Mouse (Mus musculus) embryonic facial prominence, embryonic 15.5 days (tissue): ENCODE results near the gene Mllt11. TPM values are rescaled to one million over a fixed set of nuclear protein-coding genes. Genes with fewer than 3 reads are reported as not detected.
A peak's percentile ranks its signal among the peaks of the same experiment; 100 is the strongest.
"Not testable (repeated sequence)": the region's sequence is repeated elsewhere in the genome, so short reads cannot be mapped to it uniquely, and the experiment has no call there.

Experiments
- ATAC-seq: fragments of 200-750 bp; cut with Nextera tagmentation; 2 replicates; pipeline ENCODE4 v1.8.0; 2017; ENCODE audit warnings: low read depth, moderate TSS enrichment; ENCODE audit not compliant: insufficient number of reproducible peaks, low FRiP score, low TSS enrichment
- H3K27ac ChIP-seq: fragments of 300-500 bp; sonication (generic); replicated peaks from 2 replicates; pipeline ENCODE4 v1.5.1; 2015; ENCODE audit warnings: mild to moderate bottlenecking, inconsistent platforms
- H3K27me3 ChIP-seq: fragments of 300-500 bp; sonication (generic); 2 replicates; pipeline ENCODE4 v1.6.1; 2015; ENCODE audit warnings: inconsistent platforms
- H3K36me3 ChIP-seq: fragments of 300-500 bp; sonication (generic); 2 replicates; pipeline ENCODE4 v1.6.1; 2015; ENCODE audit warnings: mild to moderate bottlenecking, inconsistent platforms
- H3K4me1 ChIP-seq: fragments of 300-500 bp; sonication (generic); 2 replicates; pipeline ENCODE4 v1.6.1; 2015; ENCODE audit warnings: inconsistent platforms
- H3K4me2 ChIP-seq: fragments of 300-500 bp; sonication (generic); replicated peaks from 2 replicates; pipeline ENCODE4 v1.6.1; 2015; ENCODE audit warnings: mild to moderate bottlenecking, inconsistent platforms
- H3K4me3 ChIP-seq: fragments of 300-500 bp; sonication (generic); replicated peaks from 2 replicates; pipeline ENCODE4 v1.5.1; 2015; ENCODE audit warnings: mild to moderate bottlenecking, inconsistent platforms
- H3K9ac ChIP-seq: fragments of 300-500 bp; sonication (generic); 2 replicates; pipeline ENCODE4 v1.6.1; 2015; ENCODE audit warnings: inconsistent platforms
- H3K9me3 ChIP-seq: fragments of 300-500 bp; sonication (generic); replicated peaks from 2 replicates; pipeline ENCODE4 v1.6.1; 2016; ENCODE audit warnings: inconsistent platforms
- WGBS: fragments of 180-500 bp; shearing (Covaris S2); methylation state at CpG from one replicate; pipeline ENCODE4 v1.1.7; 2015; 5-methylcytosine and 5-hydroxymethylcytosine counted together
- polyA plus RNA-seq: library from polyadenylated mRNA; unstranded; fragments of >200 nt; fragmentation: Nextera tagmentation; extraction: Ambion mirVana; gene quantifications from 2 replicates; pipeline ENCODE4 v1.2.1, GENCODE M21; 2015

The Mllt11 gene
- polyA plus RNA-seq, 1 experiment from 2014 or later, result 18.4 TPM

DNA sequence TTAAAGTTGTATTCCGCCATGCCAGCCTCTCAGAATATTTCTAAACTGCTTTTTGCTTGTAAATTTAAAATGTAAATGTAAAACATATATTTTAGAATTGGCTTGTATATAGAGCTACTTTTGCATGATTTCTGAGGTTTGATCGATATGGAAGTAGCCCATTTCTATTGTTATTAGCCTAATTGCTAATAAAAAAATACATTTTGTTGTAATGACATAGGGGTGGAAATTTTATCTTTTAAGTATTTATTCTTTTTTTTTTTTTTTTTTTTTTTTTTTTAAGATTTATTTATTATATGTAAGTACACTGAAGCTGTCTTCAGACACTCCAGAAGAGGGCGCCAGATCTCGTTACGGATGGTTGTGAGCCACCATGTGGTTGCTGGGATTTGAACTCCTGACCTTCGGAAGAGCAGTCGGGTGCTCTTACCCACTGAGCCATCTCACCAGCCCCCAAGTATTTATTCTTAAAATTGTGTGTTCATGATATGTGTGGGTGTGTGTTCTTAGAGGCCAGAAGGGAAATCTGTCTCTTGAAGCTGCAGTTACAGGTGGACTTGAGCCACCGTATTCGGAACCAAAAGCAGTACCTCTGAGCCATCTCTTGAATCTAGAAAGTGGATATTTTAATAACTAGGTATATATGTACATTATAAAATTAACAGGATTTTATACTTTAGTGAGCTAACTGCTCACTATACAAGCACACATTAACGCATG is 18.9 kb downstream of the Mllt11 start:
- H3K36me3 ChIP-seq, result peaks cover 18% of the 10 kb centered on the region

GRCm38 (mm10) chr3:95210585-95210984 is 21.4 kb downstream of the Mllt11 start:
- WGBS, result 61% methylated on average over 2 of the region's 2 CpGs

More for the DNA sequence above, 18.9 kb downstream of the Mllt11 start:
- not testable (repeated sequence) for H3K4me2 ChIP-seq, H3K4me3 ChIP-seq, H3K27me3 ChIP-seq, H3K4me1 ChIP-seq, H3K9ac ChIP-seq, ATAC-seq, H3K27ac ChIP-seq, H3K9me3 ChIP-seq
- 94% methylated on average over 7 of the region's 10 CpGs for WGBS

GRCm38 (mm10) chr3:95208286-95208685 is 23.7 kb downstream of the Mllt11 start:
- WGBS, result 76% methylated on average over 4 of the region's 4 CpGs
- H3K36me3 ChIP-seq, result peaks cover 37% of the 10 kb centered on the region

More at GRCm38 (mm10) chr3:95210585-95210984, 21.4 kb downstream of the Mllt11 start:
- Histone ChIP-seq H3K9ac (no peak overlapping the region), H3K9me3 (no peaks in the 10 kb centered on the region), H3K4me3 (no peak overlapping the region), H3K36me3 (peaks cover 33% of the 10 kb centered on the region), H3K27ac (no peak overlapping the region), H3K4me2 (no peak overlapping the region), H3K27me3 (no peaks in the 10 kb centered on the region), H3K4me1 (no peaks in the 10 kb centered on the region)
- ATAC-seq, result no peak

DNA sequence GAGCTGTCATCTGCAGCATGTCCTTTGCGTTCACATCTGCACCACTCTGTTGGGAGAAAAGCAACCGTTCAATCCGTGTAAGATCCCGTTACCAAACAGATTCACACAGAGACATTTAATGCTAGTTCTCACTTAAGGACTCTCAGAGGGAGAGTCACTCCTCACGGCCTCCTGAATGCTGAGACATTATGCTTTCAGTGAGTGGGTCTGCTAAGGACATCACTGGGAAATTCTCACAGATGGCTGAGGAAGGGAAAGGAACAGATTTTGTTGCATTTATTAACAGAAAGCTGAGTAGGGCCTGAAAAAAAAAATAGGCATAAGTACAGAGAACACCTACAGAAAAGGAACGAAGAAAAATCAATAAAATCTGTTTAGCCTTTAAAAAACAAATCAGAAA is 28.1 kb downstream of the Mllt11 start:
- Histone ChIP-seq H3K4me3 (no peak overlapping the region), H3K9ac (no peak overlapping the region), H3K4me2 (no peak overlapping the region), H3K4me1 (0 out of 2 replicates have a peak, but pooled peaks cover 2% of the 10 kb centered on the region), H3K27me3 (no peaks in the 10 kb centered on the region), H3K36me3 (peaks cover 71% of the 10 kb centered on the region), H3K9me3 (no peaks in the 10 kb centered on the region), H3K27ac (no peak overlapping the region)
- 90% methylated on average over 6 of the region's 6 CpGs for WGBS
- no peak for ATAC-seq

More at GRCm38 (mm10) chr3:95208286-95208685, 23.7 kb downstream of the Mllt11 start:
- no peak overlapping the region for H3K4me3 ChIP-seq
- no peak for ATAC-seq
- no peak overlapping the region for H3K4me2 ChIP-seq
- H3K9ac ChIP-seq, result no peak overlapping the region
- no peaks in the 10 kb centered on the region for H3K27me3 ChIP-seq
- H3K27ac ChIP-seq, result no peak overlapping the region
- no peaks in the 10 kb centered on the region for H3K4me1 ChIP-seq
- H3K9me3 ChIP-seq, result no peaks in the 10 kb centered on the region

DNA sequence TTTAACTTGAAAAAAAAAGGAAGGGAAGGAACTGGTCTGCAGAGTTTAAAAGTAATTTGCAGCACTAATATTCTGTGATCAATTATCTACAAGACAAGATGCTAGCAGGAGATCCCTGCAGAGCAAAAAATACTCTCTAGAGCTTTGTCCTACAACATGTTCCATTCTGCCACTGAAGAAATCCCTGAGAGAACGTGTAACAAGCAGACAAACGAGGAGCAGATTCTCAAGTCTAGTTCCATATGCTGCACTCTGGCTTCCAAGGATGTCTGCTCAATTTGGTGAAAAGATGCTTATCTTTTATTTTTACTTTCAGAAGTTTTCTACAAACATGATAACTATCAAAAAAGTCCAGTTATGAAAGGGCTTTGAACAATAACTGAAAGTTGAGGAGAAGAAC is 31.4 kb downstream of the Mllt11 start:
- Histone ChIP-seq H3K4me2 (no peak overlapping the region), H3K4me3 (no peak overlapping the region), H3K27me3 (no peaks in the 10 kb centered on the region), H3K36me3 (peaks cover 78% of the 10 kb centered on the region), H3K9ac (no peak overlapping the region), H3K9me3 (no peaks in the 10 kb centered on the region), H3K27ac (peak overlapping the region; percentile 65), H3K4me1 (0 out of 2 replicates have a peak, but pooled peaks cover 2% of the 10 kb centered on the region)
- no peak for ATAC-seq
- 29% methylated on average over 2 of the region's 2 CpGs for WGBS

DNA sequence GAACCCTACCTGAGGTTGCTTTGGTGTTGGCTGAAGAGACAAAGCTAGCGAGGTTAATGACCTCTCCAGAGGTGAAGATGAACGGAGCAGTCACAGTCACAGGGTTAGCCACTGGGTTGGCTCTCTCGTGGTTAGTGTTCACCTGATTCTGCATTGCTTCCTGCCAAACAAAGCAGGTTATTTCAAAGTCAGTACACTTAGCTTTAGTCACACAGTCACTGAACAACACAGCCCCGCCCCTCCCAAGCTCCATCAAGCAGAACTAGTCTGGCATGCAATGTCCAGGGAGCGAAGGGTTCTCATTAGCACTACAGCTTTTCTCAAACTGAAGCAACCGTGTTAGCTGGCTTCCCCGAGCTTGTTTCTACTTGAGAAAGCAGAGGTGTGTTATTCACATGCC is 31.8 kb downstream of the Mllt11 start:
- ATAC-seq, result no peak
- H3K27ac ChIP-seq, result peak overlapping the region; percentile 65
- H3K4me3 ChIP-seq, result no peak overlapping the region
- 0 out of 2 replicates have a peak, but pooled peaks cover 2% of the 10 kb centered on the region for H3K4me1 ChIP-seq
- no peaks in the 10 kb centered on the region for H3K27me3 ChIP-seq
- no peaks in the 10 kb centered on the region for H3K9me3 ChIP-seq
- 68% methylated on average over 7 of the region's 7 CpGs for WGBS
- no peak overlapping the region for H3K4me2 ChIP-seq
- peaks cover 75% of the 10 kb centered on the region for H3K36me3 ChIP-seq
- no peak overlapping the region for H3K9ac ChIP-seq

GRCm38 (mm10) chr3:95199101-95199500 is 32.9 kb downstream of the Mllt11 start:
- Histone ChIP-seq H3K9me3 (no peaks in the 10 kb centered on the region), H3K27me3 (no peaks in the 10 kb centered on the region), H3K4me1 (peaks cover 9% of the 10 kb centered on the region), H3K9ac (no peak overlapping the region), H3K36me3 (peaks cover 77% of the 10 kb centered on the region), H3K4me2 (no peak overlapping the region), H3K4me3 (no peak overlapping the region), H3K27ac (no peak overlapping the region)
- no peak for ATAC-seq
- 66% methylated on average over 1 of the region's 1 CpGs for WGBS

DNA sequence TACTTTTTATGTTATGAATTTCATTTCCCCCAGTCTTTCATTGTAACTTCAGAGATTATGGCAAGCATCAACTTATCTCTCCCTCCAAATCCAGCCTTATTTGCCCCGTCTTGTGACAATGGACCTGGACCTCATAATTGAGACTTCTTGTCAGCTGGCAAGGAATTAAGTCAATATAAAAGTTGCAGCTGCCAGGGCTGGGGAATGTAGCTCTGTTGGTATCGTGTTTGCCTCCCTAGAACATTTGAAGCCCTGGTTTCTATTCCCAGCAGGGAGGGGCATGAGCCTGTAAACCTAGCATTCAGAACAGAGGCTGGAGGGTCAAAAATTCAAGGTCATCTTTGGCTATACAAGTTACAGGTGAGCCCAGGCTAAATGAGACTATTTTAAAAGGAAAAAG is 36.2 kb downstream of the Mllt11 start:
- no peaks in the 10 kb centered on the region for H3K9me3 ChIP-seq
- H3K27ac ChIP-seq, result no peak overlapping the region
- no peak overlapping the region for H3K9ac ChIP-seq
- no peaks in the 10 kb centered on the region for H3K27me3 ChIP-seq
- H3K36me3 ChIP-seq, result peaks cover 64% of the 10 kb centered on the region
- H3K4me1 ChIP-seq, result peaks cover 6% of the 10 kb centered on the region
- no peak overlapping the region for H3K4me3 ChIP-seq
- no peak for ATAC-seq
- H3K4me2 ChIP-seq, result no peak overlapping the region
- WGBS, result 75% methylated on average over 2 of the region's 2 CpGs

DNA sequence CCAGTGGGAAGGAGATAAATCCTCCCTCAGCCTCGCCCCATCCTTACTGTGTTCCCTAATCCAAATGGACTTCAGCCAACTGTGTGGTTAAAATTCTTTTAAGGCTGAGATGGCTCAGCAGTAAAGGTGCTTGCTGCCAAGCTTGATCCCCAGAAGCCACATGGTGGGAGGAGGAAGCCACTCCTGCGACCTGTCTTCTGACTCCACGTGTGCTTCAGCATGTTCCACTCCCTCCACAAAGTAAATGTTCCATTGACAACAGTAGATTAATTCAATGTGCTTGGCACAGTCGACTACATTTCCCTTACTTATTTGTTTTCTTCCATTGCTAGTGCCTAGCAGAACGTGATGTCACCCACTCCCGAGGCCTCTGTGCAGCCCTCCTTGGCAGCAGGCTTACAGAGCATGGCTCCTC is 37.2 kb downstream of the Mllt11 start:
- H3K4me1 ChIP-seq, result peaks cover 6% of the 10 kb centered on the region

DNA sequence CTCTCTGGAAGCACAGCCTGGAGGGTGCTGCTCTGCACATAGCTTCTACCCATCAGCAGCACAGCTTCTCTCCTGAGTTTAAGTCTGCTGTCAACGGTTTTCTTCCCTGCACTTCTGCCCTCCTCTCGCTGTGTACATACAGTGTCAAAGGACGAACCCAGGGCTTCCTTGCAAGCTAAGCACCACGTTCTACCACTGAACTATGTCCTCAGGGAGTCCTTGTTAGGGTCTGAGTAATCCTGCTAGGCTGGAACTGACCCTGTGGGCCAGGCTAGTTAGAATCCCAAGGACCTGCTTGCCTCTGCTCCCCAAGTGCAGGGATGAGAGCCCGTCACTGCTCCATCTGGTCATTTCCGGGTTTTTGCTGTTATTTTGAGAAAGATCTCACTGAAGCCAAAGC is 45.1 kb downstream of the Mllt11 start:
- Histone ChIP-seq H3K4me2 (no peak overlapping the region), H3K27me3 (no peaks in the 10 kb centered on the region), H3K9ac (no peak overlapping the region), H3K27ac (no peak overlapping the region), H3K4me1 (no peaks in the 10 kb centered on the region), H3K9me3 (no peaks in the 10 kb centered on the region), H3K36me3 (peaks cover 74% of the 10 kb centered on the region), H3K4me3 (no peak overlapping the region)
- ATAC-seq, result no peak
- WGBS, result 89% methylated on average over 6 of the region's 6 CpGs

More for the DNA sequence above, 37.2 kb downstream of the Mllt11 start:
- Histone ChIP-seq H3K36me3 (peaks cover 66% of the 10 kb centered on the region), H3K27me3 (no peaks in the 10 kb centered on the region), H3K27ac (peak overlapping the region; percentile 13), H3K9ac (no peak overlapping the region), H3K4me3 (no peak overlapping the region), H3K4me2 (no peak overlapping the region), H3K9me3 (no peaks in the 10 kb centered on the region)
- peak; percentile 80 for ATAC-seq
- WGBS, result 43% methylated on average over 6 of the region's 6 CpGs

DNA sequence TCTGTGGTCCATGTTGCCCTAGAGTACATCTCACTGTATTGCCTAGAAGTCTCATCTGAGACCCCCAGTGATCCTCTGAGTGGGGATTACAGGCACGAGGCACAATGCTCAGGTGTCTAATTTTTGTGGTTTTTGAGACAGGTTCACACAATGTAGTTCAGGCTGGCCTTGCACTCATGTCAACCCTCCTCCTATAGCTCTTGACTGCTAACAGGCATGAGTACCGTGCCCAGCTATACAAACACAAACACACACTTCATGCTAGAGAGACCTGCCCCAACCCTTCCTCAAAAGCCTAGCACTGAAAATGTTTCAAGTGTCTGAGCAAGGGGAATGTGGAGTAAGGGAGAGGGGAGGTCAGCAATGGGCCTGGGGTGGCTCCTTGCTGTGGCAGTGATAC is 45.9 kb downstream of the Mllt11 start:
- no peak for ATAC-seq
- 90% methylated on average over 2 of the region's 2 CpGs for WGBS

More for the DNA sequence above, 45.9 kb downstream of the Mllt11 start:
- Histone ChIP-seq H3K4me3 (no peak overlapping the region), H3K27me3 (no peaks in the 10 kb centered on the region), H3K4me1 (no peaks in the 10 kb centered on the region), H3K27ac (no peak overlapping the region), H3K9ac (no peak overlapping the region), H3K36me3 (peaks cover 73% of the 10 kb centered on the region), H3K9me3 (no peaks in the 10 kb centered on the region), H3K4me2 (no peak overlapping the region)
